Mouse (Mus musculus) hindlimb bud, embryonic 11.5 days (tissue): ENCODE measurements around the gene Rhox2e.
"Not testable (repeated sequence)": the region's sequence is repeated elsewhere in the genome, so short reads cannot be mapped to it uniquely, and the experiment has no call there.

ENCODE experiments used
- DNase-seq: peaks from one replicate; pipeline ENCODE4 v3.0.0-alpha.2; 2012; ENCODE audit warnings: low read depth, low spot score; ENCODE audit errors: extremely low spot score

The Rhox2e gene

GRCm38 (mm10) chrX:37530152-37530551 lies at the start of gene Rhox2e:
Gene Rhox2e (plus strand): TSS chrX:37530452.
- DNase-seq: not testable (repeated sequence)

- DNase-seq: not testable (repeated sequence)
These were observed 16.2 kb upstream of the Rhox2e start, which contains the start of gene Rhox4d for GRCm38 (mm10) chrX:37514059-37514458. Gene Rhox4d (plus strand): TSS chrX:37514359.

DNA sequence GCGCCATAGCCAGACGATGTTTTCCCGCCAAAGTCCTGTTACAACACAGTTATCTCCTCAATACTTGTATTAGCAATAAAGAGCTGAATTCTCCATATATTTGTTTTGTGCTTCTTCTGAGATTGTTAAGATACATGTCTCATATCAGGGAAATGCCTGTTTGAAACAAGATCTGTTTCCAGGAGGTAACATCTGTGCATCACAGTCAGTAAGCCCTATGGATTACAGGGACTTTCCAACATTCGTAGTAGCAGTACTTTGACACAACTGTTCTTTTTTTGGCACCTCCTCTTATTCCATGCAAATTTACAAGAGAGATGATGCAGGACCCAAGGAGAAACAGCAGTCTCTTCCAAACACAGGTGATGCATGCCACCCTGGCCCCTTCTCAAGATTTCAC lies 11.5 kb downstream of the Rhox2e start, which contains the start of gene Rhox3e:
TSS of gene Rhox3e (plus strand) at position 301 of the 400 bp plus-strand sequence.
- not testable (repeated sequence) for DNase-seq

DNA sequence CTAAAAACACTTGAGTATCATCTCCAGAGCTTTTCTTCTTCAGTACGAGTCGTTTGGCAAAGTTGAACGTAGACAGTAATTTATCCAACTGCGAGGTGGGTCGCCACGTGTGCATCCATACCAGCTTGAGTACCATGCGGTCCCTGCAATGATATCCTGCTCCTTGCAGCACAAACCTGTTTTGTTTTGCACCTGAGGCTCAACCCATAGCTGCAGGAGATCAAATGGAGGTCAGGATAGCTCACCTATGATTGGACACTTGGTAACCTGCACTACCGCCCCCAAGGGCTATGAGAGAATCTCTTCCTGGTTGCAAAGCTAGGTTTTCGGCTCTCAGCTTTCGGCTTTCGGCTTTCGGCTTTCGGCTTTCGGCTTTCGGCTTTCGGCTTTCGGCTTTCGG lies 26.9 kb downstream of the Rhox2e start, which contains the start of gene Rhox4e:
TSS of gene Rhox4e (plus strand) at position 301 of the 400 bp plus-strand sequence.
- DNase-seq: not testable (repeated sequence)

DNA sequence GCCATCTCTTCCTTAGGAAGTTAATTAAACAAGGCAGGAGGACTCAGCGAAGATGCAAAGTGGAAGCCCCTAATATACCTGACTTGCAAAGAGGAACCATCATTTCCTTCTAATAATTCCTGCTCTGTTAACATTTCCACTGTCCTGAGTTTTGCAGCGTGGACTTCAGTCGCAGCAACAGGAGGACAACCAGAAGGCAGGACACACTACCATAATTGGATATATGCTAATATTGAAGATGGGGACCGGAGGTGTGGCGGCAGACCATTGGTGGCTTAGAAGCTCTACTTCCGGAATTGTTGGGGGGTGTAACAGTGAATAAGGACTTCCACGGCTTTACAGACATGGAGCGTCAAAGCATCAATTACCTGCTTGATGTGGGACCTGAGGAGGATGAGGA lies 40.9 kb downstream of the Rhox2e start, which contains the start of gene Rhox2f:
TSS of gene Rhox2f (plus strand) at position 301 of the 400 bp plus-strand sequence.
- not testable (repeated sequence) for DNase-seq

- not testable (repeated sequence) for DNase-seq
These were observed 42.4 kb downstream of the Rhox2e start for GRCm38 (mm10) chrX:37572638-37573037.

- not testable (repeated sequence) for DNase-seq
These were observed 50.4 kb downstream of the Rhox2e start, which contains the start of gene Rhox3f for GRCm38 (mm10) chrX:37580692-37581091. Gene Rhox3f (plus strand): TSS chrX:37580992.
